Mouse (Mus musculus) left cerebral cortex, adult 11 months (tissue): ENCODE results near the gene Dync1li1.
"Not testable (repeated sequence)": the region's sequence is repeated elsewhere in the genome, so short reads cannot be mapped to it uniquely, and the experiment has no call there.

ENCODE experiments used
- DNase-seq: peaks from one replicate; pipeline ENCODE4 v3.0.0; 2022; ENCODE audit warnings: low spot score

The Dync1li1 gene

DNA sequence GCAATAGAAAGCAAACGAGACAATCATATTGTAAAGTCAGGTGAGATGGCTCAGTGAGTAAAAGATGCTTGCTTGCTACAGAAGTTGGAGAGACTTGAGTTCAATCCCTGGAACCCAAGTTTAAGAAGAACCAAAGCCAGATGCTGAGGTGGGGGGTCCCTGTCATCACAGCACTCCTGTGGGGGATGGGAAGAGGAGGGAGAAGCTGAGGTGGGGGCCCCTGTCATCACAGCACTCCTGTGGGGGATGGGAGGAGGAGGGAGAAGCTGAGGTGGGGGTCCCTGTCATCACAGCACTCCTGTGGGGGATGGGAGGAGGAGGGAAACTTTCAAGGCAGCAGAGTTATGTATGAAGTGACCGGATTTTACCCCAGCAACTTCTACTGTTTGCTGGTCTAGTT is 15.0 kb upstream of the Dync1li1 start:
- no peak for DNase-seq

DNA sequence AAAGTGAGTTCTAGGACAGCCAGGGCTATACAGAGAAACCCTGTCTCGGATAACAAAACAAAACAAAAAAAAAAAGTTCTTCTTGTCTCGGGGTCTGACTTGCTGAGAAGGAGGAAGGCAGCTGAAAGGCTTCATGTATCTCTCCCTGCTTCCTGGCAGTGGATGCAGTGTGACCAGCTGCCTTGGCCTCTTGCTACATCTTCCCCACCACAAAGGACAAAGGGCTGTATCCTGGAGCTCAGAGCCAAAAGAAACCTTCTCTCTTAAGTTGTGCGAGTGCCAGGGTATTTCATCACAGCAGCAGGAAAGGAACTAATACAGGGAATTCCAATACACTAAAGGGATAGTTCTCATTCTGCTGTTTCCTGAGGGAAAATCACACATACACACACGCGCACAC is 10.0 kb upstream of the Dync1li1 start:
- no peak for DNase-seq

DNA sequence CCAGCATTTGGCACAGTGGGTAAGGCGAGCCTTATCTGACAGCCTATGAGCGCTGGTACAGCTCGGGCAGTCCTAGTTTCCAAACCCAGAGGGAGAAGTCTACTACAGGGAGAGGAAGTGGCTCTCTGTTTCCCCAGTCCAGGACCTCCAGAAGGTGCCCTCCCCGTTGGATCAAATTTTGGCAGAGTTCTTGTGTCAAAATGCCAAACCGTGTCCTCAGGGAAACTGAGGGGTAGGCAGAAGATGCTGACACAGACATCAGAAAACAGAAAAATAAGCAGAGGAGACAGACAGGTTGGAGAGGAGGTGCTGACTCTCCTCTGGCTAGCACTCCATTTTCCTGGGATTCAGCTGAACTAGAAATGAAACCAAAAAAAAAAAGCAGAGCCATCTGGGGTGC is 8.6 kb upstream of the Dync1li1 start:
- no peak for DNase-seq

GRCm38 (mm10) chr9:114680531-114680930 is 8.1 kb upstream of the Dync1li1 start:
- no peak for DNase-seq

DNA sequence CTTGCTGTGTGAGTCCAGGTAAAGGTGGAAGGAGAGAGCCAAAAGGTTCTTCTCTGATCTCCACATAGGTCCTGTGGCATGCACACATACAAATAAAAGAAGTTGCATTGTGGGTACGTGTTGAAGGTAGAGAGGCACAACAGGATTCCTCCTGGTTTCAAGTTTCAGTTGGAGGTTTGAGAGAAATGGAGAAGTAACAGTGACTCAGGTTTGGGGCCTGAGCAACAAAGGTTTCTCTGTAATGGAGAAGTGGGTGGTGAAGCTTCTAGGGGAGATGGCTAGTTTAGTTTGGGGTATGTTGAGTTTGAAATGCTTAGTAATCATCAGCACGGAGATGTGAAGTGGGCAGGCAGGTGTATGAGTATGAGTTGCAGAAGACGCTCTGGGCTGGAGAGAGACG is 6.4 kb upstream of the Dync1li1 start:
- DNase-seq: no peak

DNA sequence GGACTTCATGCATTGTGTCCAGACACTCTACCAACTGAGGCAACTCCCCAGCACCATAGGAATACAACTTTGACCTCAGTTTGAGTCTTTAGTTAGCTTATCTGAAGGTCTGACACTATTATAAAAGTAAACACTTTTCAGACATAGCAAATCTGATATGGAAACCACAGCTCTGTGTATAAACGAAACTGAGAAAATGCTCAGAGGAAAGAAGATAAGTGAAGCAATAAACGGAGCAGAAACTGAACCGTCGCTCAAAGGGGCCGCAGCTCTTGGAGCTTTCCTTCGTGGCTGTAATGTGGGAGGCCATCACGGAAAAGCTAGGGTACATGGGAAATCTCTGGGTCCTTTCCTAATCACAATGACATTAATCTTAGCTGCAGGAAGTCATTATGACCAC is 2.3 kb upstream of the Dync1li1 start:
- DNase-seq: no peak

DNA sequence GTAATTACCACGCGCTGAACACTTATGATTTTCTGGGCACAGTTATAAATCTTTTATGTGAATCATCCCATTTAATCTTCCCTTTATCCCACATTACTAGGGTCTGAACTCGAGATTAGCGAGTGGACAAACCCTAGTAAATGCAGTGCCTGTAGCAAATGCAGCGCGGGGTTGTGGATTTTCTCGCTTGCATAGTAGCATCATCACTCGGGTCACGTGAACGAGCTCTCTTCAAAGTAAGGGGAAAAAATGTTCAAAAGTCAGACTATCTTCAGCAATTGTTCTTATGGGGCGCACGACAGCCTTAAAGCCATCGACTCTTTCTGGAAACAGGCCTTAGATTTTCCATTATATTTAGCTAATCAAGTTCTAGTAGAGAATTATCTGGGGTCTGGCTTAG is 951 bp upstream of the Dync1li1 start:
- DNase-seq: no peak

DNA sequence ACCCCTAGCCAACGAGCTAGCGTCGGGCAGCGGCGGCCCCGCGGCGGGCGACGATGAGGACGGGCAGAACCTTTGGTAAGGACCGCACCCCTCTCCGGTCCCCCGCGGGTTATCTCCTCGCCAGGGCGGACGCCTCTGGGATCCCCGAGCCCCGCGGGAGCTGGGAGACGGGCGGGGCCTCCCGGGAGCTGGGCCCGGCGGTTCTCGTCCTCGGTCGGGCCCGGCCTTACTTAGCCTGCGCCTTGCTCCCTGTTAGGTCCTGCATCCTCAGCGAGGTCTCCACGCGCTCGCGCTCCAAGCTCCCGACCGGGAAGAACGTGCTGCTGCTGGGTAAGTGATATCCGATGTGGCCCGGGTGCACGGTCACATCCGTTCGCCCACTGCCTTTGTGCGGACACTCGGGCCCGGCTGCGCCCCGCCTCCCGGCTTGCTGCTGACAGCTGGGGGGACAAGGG is 390 bp downstream of the Dync1li1 start:
- no peak for DNase-seq

GRCm38 (mm10) chr9:114690119-114690601 is 1.6 kb downstream of the Dync1li1 start:
- DNase-seq: no peak

DNA sequence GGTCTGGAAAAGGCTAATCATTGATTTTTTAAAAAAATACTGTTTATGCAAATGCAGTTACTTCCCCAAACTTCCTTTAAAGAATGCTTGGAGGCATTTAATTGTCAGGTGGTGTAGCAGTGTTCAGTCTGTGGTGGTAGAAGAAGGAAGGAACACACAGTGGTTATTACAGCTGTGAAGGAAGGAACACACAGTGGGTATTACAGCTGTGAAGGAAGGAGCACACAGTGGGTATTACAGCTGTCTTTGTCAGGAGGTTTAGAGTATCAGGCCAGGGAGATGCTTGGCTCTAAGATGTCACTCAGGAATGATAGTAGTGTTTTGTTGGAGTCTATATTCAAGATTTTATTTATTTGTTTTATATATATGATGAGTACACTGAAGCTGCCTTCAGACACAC is 2.5 kb downstream of the Dync1li1 start:
- DNase-seq: no peak

DNA sequence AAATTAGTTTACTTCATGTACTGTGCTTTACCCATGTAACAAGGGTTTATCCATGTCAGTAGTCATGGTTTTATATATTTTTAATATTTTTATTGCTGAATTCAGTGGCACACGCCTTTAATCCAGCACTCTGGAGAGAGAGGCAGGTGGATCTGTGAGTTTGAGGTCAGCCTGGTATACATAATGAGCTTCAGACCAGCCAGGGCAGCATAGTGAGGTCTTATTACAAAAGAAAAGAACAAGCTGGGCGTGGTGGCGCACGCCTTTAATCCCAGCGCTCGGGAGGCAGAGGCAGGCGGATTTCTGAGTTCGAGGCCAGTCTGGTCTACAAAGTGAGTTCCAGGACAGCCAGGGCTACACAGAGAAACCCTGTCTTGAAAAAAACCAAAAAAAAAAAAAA is 7.1 kb downstream of the Dync1li1 start:
- not testable (repeated sequence) for DNase-seq

GRCm38 (mm10) chr9:114697072-114697471 is 8.5 kb downstream of the Dync1li1 start:
- no peak for DNase-seq

DNA sequence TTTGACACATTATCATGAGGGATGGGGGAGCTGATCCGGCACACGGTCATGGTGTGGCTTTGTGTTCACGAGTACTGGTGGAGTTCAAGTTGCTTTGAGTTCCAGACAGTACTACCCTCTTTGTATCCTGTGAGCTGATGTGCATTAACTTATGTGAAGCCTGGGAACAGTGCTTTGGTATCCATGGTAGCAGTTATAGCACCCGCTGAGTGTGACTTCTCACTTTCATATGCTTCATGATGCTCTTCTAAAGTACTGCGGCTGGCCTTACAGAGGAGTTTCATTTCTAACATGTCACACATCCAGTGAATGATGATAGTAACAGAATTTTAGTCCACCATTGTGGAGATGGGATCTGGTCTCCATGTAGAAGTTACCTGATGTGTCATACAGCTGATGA is 9.3 kb downstream of the Dync1li1 start:
- DNase-seq: no peak

GRCm38 (mm10) chr9:114699262-114699661 is 10.7 kb downstream of the Dync1li1 start:
- DNase-seq: no peak

GRCm38 (mm10) chr9:114699882-114700665 is 11.5 kb downstream of the Dync1li1 start:
- DNase-seq: no peak

DNA sequence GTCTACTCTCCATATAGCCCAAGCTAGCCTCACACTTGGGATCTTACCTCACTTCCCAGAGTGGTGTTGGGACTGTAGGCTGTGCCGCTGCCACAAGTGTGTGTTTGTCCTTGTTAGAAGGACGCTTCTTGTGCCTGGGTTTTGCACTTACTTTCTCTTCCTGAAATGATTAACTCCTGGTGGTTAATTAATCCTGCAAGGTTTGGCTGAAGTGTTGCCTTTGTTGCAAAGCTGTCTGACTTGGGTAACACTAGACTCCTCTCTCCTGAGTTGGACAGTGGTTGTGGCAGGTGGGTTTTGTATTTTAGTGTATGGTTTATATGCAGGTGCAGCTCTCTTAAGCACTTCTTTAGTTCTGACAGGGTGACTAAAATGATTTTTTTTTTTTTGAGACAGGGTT is 12.4 kb downstream of the Dync1li1 start:
- no peak for DNase-seq

- no peak for DNase-seq
Observed at GRCm38 (mm10) chr9:114701921-114702320, 13.3 kb downstream of the Dync1li1 start.

DNA sequence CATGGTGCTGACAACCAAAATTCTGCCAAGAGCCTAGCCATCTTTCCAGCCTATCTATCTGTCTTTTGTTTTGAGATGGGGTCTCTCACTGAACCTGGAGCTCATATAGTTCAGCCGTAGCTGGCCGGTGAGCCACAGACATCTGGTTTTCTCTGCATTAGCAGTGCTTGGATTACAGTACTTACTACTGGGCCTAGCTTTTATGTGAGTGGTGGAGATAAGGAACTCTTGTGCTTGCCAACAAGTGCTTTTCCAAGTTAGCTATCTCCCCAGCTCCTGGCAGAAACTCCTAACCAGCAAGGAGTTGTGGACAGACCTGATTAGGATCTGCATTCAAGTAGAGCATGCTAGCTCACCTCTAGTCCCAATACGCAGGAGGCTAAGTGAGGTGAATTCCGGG is 19.2 kb downstream of the Dync1li1 start:
- DNase-seq: no peak

DNA sequence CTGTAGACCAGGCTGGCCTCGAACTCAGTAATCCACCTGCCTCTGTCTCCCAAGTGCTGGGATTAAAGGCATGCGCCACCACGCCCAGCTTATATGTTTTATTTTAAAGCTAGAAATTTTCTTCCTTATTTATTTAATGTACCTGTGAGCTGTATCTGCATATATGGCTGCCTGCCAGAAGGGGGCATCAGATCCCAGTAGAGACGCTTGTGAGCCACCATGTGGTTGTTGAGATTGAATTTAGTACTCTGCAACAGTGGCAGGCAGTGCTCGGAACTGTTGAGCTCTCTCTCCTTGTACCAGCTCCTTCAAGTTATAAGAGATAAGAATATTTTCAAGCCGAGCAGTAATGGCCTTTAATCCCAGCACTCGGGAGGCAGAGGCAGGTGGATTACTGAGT is 21.8 kb downstream of the Dync1li1 start:
- DNase-seq: no peak

- no peak for DNase-seq
Observed at GRCm38 (mm10) chr9:114713481-114713880, 24.9 kb downstream of the Dync1li1 start.

DNA sequence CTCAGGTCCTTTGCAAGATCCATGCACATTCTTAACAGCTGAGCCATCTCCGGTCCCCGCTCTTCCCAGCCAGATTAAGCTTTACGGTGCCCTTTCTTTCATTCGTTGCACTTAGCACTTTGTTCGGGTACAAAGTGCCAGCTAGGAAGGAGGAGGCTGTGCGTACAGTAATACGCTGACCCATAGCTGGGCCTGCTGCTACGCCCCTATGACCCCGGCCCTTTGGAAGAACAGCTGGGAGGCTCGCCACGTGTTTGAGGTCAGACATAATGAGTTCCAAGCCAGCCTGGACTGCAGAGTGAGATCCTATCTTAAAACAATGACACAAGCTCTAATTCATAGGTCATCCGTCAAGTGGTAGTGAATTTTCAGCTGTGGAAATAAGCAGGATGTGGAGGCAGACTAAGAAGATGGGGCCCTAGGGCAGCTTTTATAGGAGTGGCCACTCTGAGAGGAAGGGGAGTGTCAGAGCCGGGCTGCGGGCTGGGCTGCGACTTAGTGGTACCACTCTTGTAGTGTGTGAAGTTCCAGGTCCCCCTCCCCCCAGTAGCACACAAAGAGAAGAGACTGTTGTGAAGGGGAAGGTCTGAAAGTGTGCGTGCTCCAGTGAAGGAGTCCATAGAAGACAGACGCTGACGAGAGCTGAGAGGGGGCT is 28.2 kb downstream of the Dync1li1 start:
- DNase-seq: no peak

- DNase-seq: no peak
Observed at GRCm38 (mm10) chr9:114727315-114727714, 38.7 kb downstream of the Dync1li1 start.

DNA sequence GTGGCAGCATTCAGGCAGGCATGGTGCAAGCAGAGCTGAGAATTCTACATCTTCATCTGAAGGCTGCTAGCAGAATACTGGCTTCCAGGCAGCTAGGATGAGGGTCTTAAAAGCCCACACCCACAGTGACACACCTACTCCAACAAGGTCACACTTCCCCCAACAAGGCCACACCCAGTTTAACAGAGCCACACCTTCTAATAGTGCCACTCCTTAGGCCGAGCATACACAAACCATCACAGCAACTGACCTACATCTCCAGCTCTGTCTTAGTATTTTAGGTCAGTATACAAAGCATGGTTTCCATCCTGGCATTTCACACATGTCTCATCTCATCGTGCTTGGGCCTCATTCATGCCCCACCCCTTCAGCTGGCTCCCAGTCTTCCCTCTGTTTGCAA is 39.8 kb downstream of the Dync1li1 start:
- not testable (repeated sequence) for DNase-seq
